In the genomic region with DNA sequence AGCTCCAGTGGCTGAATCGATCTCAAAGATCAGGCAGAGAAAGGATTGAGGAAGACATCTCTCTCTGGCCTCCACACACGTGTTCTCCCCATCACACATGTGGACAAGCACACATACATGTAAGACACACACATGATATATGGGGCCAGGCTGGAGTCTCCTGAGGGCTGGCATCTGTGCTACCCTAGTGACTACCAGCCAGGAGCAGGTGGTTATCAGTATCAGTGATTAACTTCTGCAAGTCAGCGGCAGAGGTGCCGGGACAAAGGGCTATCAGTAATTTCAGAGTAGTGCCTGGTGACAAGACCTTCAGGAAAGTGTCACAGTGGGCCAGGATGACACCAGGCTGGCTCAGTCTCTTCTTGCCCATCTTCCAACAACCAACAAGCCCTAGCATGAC, we compare ENCODE assay signal across 16 mouse cellular contexts. TPM values are rescaled to one million over a fixed set of nuclear protein-coding genes. Genes with fewer than 3 reads are reported as not detected.
DNase-seq lines count a peak whose midpoint lies in the region; ATAC-seq and TF ChIP-seq lines count a peak whose summit lies in the region.
"Had no signal": no experiment of that assay in that cellular context is flagged by ENCODE, and none has a peak within 500 bp of the region (broad histone marks: within the 10 kb centered on the region; RNA-seq: fewer than 3 reads in every experiment).

No protein-coding gene starts in this region.

- ATAC-seq in lung, embryonic 14.5 days (ENCODE audit: insufficient read depth), result no peak
- peak; percentile 88 for ATAC-seq in liver, embryonic 11.5 days (replicated peaks; ENCODE audit: low FRiP score)
- no peak for ATAC-seq in hindbrain, postnatal 0 days
- ATAC-seq: inflammation-experienced regulatory T-cells, adult 6 months; midbrain, embryonic 13.5 days had no signal

- H3K36me3 ChIP-seq in lung, embryonic 14.5 days (ENCODE audit: insufficient read depth), result no peaks in the 10 kb centered on the region
- H3K36me3 ChIP-seq in liver, embryonic 11.5 days (ENCODE audit: control insufficient read depth, insufficient read depth, low read length), result no peaks in the 10 kb centered on the region
- no peaks in the 10 kb centered on the region for H3K36me3 ChIP-seq in hindbrain, postnatal 0 days (ENCODE audit: insufficient read depth, low read length)
- H3K36me3 ChIP-seq: midbrain, embryonic 13.5 days had no signal

- H3K4me2 ChIP-seq in lung, embryonic 14.5 days, result no peak overlapping the region
- peak overlapping the region; percentile 60 for H3K4me2 ChIP-seq in liver, embryonic 11.5 days
- no peak overlapping the region for H3K4me2 ChIP-seq in hindbrain, postnatal 0 days (ENCODE audit: low read depth, low read length)
- H3K4me2 ChIP-seq: midbrain, embryonic 13.5 days had no signal

- WGBS in lung, embryonic 14.5 days, result 74% methylated on average over 4 of the region's 4 CpGs
- WGBS in liver, embryonic 11.5 days, result 49% methylated on average over 4 of the region's 4 CpGs
- 84% methylated on average over 4 of the region's 4 CpGs for WGBS in hindbrain, postnatal 0 days

- H3K9ac ChIP-seq in lung, embryonic 14.5 days, result no peak overlapping the region
- peak overlapping the region; percentile 82 for H3K9ac ChIP-seq in liver, embryonic 11.5 days (ENCODE audit: low read depth, low read length)
- no peak overlapping the region for H3K9ac ChIP-seq in hindbrain, postnatal 0 days (replicated peaks; ENCODE audit: low read length)
- H3K9ac ChIP-seq: midbrain, embryonic 13.5 days had no signal

- H3K9me3 ChIP-seq in lung, embryonic 14.5 days (ENCODE audit: low read depth, low read length), result no peaks in the 10 kb centered on the region
- H3K9me3 ChIP-seq in liver, embryonic 11.5 days (ENCODE audit: control insufficient read depth, low read length), result no peaks in the 10 kb centered on the region
- no peaks in the 10 kb centered on the region for H3K9me3 ChIP-seq in hindbrain, postnatal 0 days (ENCODE audit: low read length)
- H3K9me3 ChIP-seq: midbrain, embryonic 13.5 days had no signal

- H3K27me3 ChIP-seq in lung, embryonic 14.5 days (ENCODE audit: insufficient read depth, low read length), result no peaks in the 10 kb centered on the region
- no peaks in the 10 kb centered on the region for H3K27me3 ChIP-seq in liver, embryonic 11.5 days (replicated peaks; ENCODE audit: control insufficient read depth, insufficient read depth, low read length)
- no peaks in the 10 kb centered on the region for H3K27me3 ChIP-seq in hindbrain, postnatal 0 days (ENCODE audit: insufficient read depth, low read length)
- H3K27me3 ChIP-seq: midbrain, embryonic 13.5 days had no signal

- TF ChIP-seq CTCF in lung, embryonic 14.5 days (IDR thresholded peaks at IDR 0.05; ENCODE audit: low read depth), result no peak
- TF ChIP-seq CTCF in hindbrain, postnatal 0 days (IDR thresholded peaks at IDR 0.05; ENCODE audit: low read depth), result no peak

- no peaks in the 10 kb centered on the region for H3K4me1 ChIP-seq in lung, embryonic 14.5 days (ENCODE audit: insufficient read depth)
- H3K4me1 ChIP-seq in liver, embryonic 11.5 days (replicated peaks; ENCODE audit: control insufficient read depth, insufficient read depth, low read length), result peaks cover 14% of the 10 kb centered on the region
- H3K4me1 ChIP-seq in hindbrain, postnatal 0 days (ENCODE audit: insufficient read depth, low read length), result no peaks in the 10 kb centered on the region
- H3K4me1 ChIP-seq: midbrain, embryonic 13.5 days had no signal

- no peak overlapping the region for H3K27ac ChIP-seq in lung, embryonic 14.5 days (ENCODE audit: low read depth)
- peak overlapping the region; percentile 97 for H3K27ac ChIP-seq in liver, embryonic 11.5 days (ENCODE audit: low read depth, low read length)
- no peak overlapping the region for H3K27ac ChIP-seq in hindbrain, postnatal 0 days
- H3K27ac ChIP-seq: midbrain, embryonic 13.5 days had no signal

- no peak for DNase-seq in lung, embryonic 14.5 days
- DNase-seq in lung, postnatal 36 days, result no peak
- DNase-seq in c-Kit-positive CD71-negative TER-119-negative erythroid progenitor cells, embryonic 14.5 days (ENCODE audit: low read depth), result peak; percentile 32
- no peak for DNase-seq in liver, embryonic 11.5 days (ENCODE audit: low spot score)
- peak; percentile 70 to 76 for DNase-seq in spleen, postnatal 10 days (ENCODE audit: low spot score in 2 of 2)
- DNase-seq in layer of hippocampus, postnatal 25 days (ENCODE audit: extremely low spot score in 1 of 2, low spot score in 1 of 2), result no peak
- no peak for DNase-seq in thymus, postnatal 36 days
- DNase-seq in hindbrain, postnatal 0 days (ENCODE audit: low spot score), result no peak
- DNase-seq: cerebellum, postnatal 36 days; heart, postnatal 4 days; kidney, postnatal 4 days had no signal

- peak overlapping the region; percentile 24; the same call in 1 of the 2 replicates for H3K4me3 ChIP-seq in lung, embryonic 14.5 days (ENCODE audit: low read depth, low read length)
- H3K4me3 ChIP-seq in liver, embryonic 11.5 days (ENCODE audit: low read depth, low read length), result peak overlapping the region; percentile 64
- H3K4me3 ChIP-seq in hindbrain, postnatal 0 days (ENCODE audit: low read length), result no peak overlapping the region
- H3K4me3 ChIP-seq: midbrain, embryonic 13.5 days had no signal

RNA-seq across cellular contexts. Expression of a gene that starts 1.6 kb away (rescaled TPM):
- polyA plus RNA-seq in lung, embryonic 14.5 days (2014; fragmentation: Nextera tagmentation; extraction: Ambion mirVana), result 0.39 TPM in 1 of 2 replicates, not detected in the other
- 115 and 120 TPM in 2 replicates for polyA plus RNA-seq in liver, embryonic 11.5 days (2014; fragmentation: Nextera tagmentation; extraction: Ambion mirVana)
- not detected for total RNA-seq in layer of hippocampus, postnatal 25 days (2021)
- total RNA-seq in hindbrain, postnatal 0 days (2014; rRNA removed), result not detected in 2 replicates
- polyA plus RNA-seq in hindbrain, postnatal 0 days (2015; fragmentation: Nextera tagmentation; extraction: Ambion mirVana), result not detected in 2 replicates
- total RNA-seq: heart, postnatal 4 days had no signal
- polyA plus RNA-seq: inflammation-experienced regulatory T-cells, adult 6 months; small intestine, adult 2 months had no signal

RNA-seq across cellular contexts. Expression of a gene that starts 7.2 kb away (rescaled TPM):
- not detected in 2 replicates for polyA plus RNA-seq in lung, embryonic 14.5 days (2014; fragmentation: Nextera tagmentation; extraction: Ambion mirVana)
- not detected in 2 replicates for polyA plus RNA-seq in liver, embryonic 11.5 days (2014; fragmentation: Nextera tagmentation; extraction: Ambion mirVana)
- total RNA-seq in layer of hippocampus, postnatal 25 days (2021), result not detected
- total RNA-seq in hindbrain, postnatal 0 days (2014; rRNA removed), result not detected in 2 replicates
- polyA plus RNA-seq in hindbrain, postnatal 0 days (2015; fragmentation: Nextera tagmentation; extraction: Ambion mirVana), result not detected in 2 replicates
- total RNA-seq: heart, postnatal 4 days had no signal
- polyA plus RNA-seq: inflammation-experienced regulatory T-cells, adult 6 months; lung, embryonic 16.5 days; midbrain, embryonic 13.5 days; neural tube, embryonic 11.5 days; small intestine, adult 2 months had no signal

RNA-seq across cellular contexts. Expression of a gene that starts 18.4 kb away (rescaled TPM):
- polyA plus RNA-seq in lung, embryonic 14.5 days (2014; fragmentation: Nextera tagmentation; extraction: Ambion mirVana), result 23.0 and 23.9 TPM in 2 replicates
- polyA plus RNA-seq in liver, embryonic 11.5 days (2014; fragmentation: Nextera tagmentation; extraction: Ambion mirVana), result 9.1 and 11.4 TPM in 2 replicates
- 1 to 10 TPM; 9.2 to 9.3 TPM for total RNA-seq in layer of hippocampus, postnatal 25 days (2021)
- 8.1 and 10.9 TPM in 2 replicates for total RNA-seq in hindbrain, postnatal 0 days (2014; rRNA removed)
- polyA plus RNA-seq in hindbrain, postnatal 0 days (2015; fragmentation: Nextera tagmentation; extraction: Ambion mirVana), result 8.5 and 11.0 TPM in 2 replicates

RNA-seq across cellular contexts. Expression of a gene that starts 33.0 kb away (rescaled TPM):
- 41.9 and 42.4 TPM in 2 replicates for polyA plus RNA-seq in lung, embryonic 14.5 days (2014; fragmentation: Nextera tagmentation; extraction: Ambion mirVana)
- 3.1 and 3.7 TPM in 2 replicates for polyA plus RNA-seq in liver, embryonic 11.5 days (2014; fragmentation: Nextera tagmentation; extraction: Ambion mirVana)
- not detected for total RNA-seq in layer of hippocampus, postnatal 25 days (2021)
- not detected in 2 replicates for total RNA-seq in hindbrain, postnatal 0 days (2014; rRNA removed)
- not detected in 2 replicates for polyA plus RNA-seq in hindbrain, postnatal 0 days (2015; fragmentation: Nextera tagmentation; extraction: Ambion mirVana)
- polyA plus RNA-seq: inflammation-experienced regulatory T-cells, adult 6 months; midbrain, embryonic 13.5 days had no signal

Comparison
In these comparisons a context has a peak if more than half of its experiments do, and no peak if none do; other contexts are left out.
1. DNase-seq: peak in c-Kit-positive CD71-negative TER-119-negative erythroid progenitor cells, embryonic 14.5 days (single experiment) and spleen, postnatal 10 days (2 of 2); none in lung, embryonic 14.5 days (single experiment), lung, postnatal 36 days (single experiment), liver, embryonic 11.5 days (single experiment), layer of hippocampus, postnatal 25 days (0 of 2), thymus, postnatal 36 days (0 of 2) and hindbrain, postnatal 0 days (single experiment).
2. RNA of a gene that starts 1.6 kb away (polyA plus RNA-seq): 115 to 120 TPM in liver, embryonic 11.5 days; 0.39 TPM in lung, embryonic 14.5 days and not detected in hindbrain, postnatal 0 days; every median in the first group is over 10 times any median in the second.